Mouse (Mus musculus) urinary bladder, adult 18-20 months (tissue): Measurements from ENCODE around the gene Gm28048.

ENCODE experiments used
- DNase-seq, 2 experiments: peaks; one replicate each; pipeline ENCODE4 v3.0.0; 2022; ENCODE audit warnings: low spot score in 2 of 2, mixed read lengths in 2 of 2

The Gm28048 gene

DNA sequence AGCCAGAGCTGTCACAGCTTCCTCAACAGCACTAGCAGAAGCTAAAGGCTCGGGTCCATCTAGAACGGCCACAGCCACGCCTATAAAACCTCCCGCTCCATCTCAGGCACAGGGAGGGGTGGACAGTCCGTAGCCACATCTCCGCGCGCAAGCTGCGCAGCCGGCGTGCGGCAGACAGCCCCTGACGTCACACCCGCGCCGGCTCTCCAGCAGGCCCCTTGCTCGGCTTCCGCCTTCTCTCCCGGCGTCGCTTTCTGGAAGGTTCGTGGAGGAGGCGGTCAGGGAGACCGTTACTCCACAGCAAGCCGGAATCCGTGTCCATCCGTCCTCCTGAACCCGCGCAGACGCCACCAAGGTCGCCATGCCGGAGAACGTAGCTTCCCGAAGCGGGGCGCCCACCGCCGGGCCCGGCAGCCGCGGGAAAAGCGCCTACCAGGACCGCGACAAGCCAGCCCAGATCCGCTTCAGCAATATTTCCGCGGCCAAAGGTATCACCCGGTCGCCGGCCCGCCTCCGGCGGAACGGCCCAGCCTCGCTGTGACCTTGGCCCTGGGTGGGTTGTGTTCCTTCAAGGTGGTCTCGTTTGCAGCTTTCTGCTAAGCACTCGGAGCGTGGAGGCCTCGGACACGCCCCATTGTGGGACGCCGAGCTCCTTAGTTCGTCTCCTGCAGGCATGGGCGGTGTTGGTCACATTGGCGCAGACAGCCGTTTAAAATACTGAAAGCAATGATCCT, 8.7 kb upstream of the Gm28048 start, which contains the start of gene Cct4:
Gene Cct4, plus strand, starts transcription at position 127 of the 734 bp plus-strand sequence.
- DNase-seq = peak; percentile 92

DNA sequence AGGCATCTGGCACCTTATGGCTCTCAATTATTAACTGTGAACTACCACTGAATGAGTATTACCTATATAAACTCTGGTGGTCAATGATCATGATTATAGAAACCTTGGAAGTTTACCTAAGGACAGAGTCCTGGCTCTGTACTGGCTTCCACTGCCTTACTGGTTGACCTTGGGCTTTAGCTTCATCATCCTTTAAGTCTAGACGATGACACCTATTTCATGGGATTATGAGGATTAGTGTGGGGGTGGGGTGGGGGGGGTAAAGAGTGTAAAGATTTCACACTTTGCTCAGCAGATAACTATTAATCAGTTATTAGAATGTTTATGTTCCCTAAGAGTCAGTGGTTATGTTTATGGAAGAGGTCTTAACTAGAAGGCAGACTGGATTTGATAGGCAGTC, 7.9 kb upstream of the Gm28048 start:
- DNase-seq = no peak

DNA sequence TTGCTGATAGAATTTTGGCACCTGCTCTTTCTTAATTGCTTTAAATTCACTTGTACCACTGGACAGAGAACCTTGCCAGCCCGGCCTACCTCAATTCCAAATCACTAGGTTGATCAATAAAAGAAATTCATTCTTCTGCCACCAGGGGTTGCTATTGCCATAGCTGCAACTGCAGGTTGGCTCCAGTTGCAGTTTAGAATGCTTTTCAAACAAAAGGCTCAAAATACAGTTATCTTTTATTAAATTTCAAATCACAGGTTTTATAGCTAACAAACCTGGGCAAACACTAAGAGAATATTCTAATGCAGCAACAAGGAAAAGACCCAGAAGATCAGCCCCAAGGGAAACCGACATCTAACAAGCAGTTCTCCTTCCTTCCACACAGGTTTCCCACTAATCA, 5.5 kb upstream of the Gm28048 start:
- no peak for DNase-seq

DNA sequence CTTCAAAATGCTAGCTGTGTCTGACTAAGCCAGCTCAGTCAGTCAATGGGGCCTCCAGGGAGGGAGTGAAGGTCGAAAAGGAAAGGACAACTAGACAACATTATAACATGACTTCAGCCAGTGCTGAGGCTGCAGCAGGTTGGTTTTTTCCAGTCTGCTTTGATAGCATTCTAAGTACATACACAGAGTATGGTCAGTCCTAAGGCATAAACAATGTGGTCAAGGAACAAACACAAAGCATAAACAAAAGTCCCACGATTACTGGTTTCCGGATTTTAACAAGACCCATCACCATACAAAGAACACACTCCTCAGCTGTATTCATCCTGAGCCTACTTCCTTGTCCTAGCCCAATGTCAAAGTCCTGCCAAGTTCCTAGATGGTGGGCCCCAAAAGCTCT, 3.6 kb upstream of the Gm28048 start:
- DNase-seq = no peak

DNA sequence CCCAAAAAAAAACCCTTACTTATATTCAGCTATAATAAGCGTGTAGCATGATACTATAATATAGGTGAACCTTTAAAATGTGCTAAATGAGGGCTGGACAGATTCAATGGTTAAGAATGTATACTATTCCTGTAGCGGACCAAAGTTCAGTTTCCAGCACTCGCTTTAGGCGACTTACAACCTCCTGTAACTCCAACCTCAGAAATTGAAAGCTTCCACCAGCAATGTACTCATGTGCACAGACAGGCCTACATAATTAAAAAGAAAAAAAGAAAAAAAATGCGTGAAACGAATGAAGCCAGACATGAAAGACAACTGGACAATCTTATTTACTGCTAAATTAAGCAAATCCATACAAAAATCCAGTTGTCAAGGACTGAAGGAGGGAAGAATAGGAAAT, 956 bp upstream of the Gm28048 start:
- no peak for DNase-seq

DNA sequence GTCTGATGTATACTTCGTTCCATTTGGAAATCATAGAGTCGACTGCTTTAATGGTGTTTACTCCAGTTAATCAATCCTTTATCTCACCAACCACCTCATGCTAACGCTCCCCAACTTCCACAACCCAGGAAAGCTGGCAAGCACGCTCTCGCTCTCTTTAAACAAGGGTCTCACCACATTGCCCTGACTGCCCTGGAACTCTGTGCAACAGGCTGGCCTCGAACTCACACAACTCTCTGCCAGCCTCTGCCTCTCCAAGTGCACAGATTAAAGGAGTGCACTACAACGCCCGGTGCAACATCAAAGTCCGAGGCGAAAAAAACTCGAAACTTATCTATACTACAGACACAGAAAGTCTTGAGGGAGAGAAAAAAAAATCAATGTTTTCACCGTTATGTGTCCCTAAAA, 343 bp downstream of the Gm28048 start:
- no peak for DNase-seq

DNA sequence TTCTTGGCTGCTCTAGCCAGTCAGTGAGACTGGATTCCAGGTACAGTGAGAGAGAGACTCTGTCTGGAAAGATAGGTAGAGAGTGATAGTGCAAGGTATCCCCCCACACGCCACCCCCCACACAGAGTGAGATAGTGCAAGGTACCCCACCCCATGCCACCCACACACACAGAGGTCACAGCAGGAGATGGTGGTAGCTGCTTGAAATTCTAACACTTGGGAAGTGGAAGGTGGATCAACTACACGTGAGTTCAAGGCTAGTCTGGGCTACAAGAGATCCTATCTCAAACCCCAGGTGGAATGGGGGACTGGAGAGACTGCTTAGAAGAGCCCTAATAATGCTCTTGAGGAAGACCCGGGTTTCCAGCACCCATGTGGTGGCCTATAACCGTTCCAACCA, 849 bp downstream of the Gm28048 start:
- no peak for DNase-seq

DNA sequence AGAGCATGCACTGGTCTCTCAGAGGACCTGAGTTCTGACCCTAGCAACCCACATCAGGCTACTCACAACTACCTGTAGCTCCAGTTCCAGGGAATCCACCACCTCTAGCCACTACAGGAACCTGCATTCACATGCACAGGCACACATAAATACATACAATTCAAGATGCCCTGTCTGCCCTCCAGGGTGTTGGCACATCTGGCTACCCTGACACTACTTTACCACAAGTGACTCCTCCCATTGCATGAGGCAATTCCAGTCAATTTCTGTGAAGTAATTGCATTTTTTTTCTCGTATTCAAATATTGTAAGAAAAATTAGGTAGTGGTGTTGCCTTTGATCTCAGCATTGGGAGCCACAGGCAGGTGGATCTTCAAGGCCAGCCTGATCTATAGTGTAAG, 2.7 kb downstream of the Gm28048 start:
- no peak for DNase-seq

DNA sequence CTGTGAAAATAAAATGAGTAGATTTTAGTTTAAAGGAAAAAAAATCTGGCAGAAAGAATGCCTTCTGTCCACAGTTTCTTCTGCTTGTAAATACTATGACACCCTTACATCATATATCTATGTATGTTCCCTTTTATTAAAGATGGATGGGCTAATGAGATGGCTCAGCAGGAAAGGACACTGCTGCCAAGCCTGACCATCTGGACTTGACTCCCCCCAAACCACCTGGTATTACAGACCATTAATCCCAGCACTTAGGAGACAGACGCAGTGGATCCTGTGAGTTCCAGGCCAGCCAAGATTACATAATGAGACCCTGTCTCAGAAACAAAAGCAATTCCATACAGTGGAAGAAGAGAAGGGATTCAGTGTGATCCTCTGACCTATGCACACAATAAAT, 3.2 kb downstream of the Gm28048 start:
- no peak for DNase-seq

DNA sequence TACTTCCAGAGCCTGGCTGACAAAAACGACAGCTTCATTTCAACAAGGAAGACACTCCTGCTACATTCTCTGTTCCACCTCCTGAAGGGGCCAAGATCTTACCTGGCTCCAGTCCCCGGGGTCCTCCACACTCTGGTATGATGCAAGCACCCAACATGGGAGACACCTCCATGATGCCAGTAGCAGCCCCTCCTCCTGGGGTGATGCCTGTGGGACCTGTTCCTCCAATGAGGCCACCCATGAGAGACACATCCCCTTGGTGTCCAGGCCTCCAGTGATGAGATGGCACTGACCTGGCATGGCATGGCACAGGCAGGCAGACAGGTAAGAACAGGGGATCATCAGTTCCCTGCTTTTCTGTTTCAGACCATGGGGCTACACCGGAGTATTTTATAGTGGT, 3.7 kb downstream of the Gm28048 start:
- DNase-seq = no peak

DNA sequence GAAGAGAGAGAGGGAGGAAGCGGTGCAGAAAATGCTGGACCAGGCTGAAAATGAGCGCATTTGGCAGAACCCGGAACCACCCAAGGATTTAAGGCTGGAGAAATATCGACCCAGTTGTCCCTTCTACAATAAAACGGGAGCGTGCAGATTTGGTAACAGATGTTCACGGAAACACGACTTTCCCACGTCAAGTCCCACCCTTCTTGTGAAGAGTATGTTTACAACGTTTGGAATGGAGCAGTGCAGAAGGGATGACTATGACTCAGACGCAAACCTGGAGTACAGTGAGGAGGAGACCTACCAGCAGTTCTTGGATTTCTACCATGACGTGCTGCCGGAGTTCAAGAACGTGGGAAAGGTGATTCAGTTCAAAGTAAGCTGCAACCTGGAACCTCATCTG, 8.3 kb downstream of the Gm28048 start:
- no peak for DNase-seq

DNA sequence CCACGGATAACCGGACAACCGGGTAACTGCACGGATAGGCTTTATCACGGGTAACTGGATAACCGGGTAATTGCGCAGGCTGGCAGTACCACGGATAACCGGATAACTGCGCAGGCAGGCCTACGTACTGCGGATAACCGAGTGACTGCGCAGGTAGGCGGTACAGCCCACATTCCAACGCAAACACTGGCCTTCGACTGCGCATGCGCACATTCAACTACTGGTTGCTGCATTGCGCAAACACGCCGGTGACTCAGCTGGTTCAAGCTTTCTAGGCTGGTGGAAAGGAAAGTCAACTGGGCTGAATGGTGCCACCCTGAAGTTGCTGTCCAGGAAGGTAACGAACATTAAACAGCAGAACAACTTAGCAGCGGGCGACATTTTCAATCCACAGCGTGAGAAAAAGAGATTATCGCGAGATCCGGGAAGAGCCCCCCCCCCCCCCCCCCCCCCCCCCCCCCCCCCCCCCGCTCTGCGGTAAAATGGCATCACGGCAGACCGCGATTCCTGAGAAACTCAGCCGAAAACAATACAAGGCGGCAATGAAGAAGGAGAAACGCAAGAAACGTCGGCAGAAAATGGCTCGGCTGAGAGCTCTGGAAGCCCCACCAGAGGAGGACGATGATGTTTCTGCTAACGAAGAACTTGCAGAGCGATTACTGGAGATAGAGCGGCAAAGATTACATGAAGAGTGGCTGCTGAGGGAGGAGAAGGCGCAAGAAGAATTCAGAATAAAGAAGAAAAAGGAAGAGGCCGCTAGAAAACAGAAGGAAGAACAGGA, 9.0 kb downstream of the Gm28048 start:
- peak; percentile 62 to 86 for DNase-seq

DNA sequence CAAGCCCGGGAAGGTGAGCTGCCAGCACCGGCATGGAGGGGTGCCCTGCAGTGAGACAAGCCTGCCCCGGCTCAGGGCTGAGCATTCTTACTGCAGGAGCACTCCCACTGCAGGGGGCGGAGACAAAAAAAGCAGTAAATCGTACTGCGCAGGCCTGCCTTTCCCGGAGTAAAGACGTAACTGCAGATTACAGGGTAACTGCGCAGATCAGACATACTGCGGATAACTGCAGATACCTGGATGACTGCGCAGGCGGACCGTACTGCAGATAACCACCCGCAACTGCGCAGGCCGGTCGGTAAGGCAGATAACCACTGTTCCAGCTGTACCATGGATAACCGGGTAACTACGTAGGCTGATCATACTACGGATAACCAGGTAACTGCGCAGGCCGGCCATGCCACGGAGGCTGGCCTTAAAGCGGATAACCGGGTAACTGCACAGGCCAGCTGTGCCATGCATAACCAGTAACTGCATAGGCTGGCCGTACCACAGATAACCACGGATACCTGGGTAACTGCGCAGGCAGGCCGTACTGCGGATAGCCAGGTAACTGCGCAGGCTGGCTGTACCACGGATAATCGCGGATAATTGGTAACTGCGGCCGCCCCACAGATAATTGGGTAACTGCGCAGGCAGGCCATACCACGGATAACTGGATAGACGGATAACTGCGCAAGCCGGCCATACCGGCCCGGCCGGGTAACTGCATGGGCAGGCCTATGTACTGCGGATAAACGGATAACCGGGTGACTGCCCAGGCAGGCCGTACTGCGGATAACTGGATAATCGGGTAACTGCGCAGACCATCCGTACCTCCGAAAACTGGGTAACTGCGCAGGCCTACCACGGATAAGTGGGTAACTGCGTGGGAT, 9.8 kb downstream of the Gm28048 start, which contains the start of gene Zrsr1:
Gene Zrsr1, plus strand, starts transcription at position 171 of the 875 bp plus-strand sequence.
- DNase-seq = peak; percentile 49 to 50

DNA sequence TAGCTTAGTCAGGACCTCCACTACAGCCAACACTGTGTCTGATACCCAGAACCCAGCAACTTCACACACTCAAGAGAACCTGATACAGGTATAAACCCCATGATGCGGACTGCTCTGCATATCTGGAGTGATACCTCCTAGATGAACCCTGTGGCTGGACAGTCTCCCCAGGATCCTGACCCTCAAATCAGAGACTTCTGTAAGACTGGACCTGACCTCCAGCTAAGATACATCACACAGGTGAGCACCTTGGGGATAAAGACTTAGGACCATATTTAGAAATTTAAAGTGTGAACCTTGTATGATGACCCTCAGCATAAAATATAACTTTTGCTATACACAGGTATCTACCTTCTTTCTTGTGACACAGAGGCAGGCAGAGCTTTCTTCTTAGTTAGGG, 11.3 kb downstream of the Gm28048 start:
- no peak for DNase-seq

DNA sequence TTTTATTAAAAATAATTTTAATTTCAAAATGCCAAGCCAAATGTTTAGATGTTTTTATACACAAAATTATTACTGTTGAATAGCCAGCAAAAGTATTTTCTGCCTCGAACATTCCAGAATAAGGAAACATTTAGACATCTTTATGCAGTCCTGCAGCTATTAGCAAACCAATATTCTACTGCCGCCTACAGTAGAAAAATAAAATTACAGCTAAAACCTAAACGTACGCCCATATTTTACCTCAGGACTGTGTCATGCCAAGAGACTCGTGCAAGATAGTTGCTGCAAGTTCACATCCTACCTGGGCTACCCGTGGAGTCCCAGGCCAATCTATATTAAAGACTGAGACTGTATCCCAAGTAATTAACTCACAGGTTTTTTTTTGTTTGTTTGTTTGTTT, 12.4 kb downstream of the Gm28048 start:
- DNase-seq = no peak

DNA sequence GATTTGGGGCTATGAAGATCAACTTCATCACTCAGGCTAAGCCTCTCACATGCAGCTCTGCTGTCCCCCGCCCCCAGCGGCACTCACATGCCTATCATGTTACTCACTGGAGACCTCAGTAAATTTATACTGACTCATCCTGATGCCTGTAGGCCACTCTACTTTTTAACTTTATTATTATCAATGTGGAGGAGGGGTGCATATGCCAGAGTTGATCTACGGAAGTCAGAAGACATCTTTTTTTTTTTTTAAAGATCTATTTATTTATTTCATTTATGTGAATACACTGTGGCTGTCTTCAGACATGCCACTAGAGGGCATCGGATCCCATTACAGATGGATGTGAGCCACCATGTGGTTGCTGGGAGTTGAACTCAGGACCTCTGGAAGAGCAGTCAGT, 16.4 kb downstream of the Gm28048 start:
- no peak for DNase-seq

DNA sequence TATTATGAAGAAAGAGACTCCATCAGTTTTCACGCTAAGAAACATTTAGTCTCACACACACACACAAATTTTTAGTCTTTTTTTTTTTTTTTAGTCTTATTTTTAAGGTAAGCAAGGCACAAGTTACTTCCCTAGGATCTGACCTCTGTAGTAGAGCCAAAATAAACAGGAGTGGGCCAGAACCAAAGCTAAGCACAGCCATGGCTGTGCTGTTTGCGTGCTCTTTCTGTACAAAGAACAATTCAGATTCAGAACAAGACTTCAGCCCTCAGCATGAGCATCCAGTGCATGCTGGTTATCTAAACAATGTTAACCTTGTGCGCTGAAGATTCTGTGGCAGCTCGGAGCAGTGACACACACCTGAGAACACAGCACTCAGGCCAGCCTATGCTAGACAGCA, 17.5 kb downstream of the Gm28048 start:
- DNase-seq = no peak

DNA sequence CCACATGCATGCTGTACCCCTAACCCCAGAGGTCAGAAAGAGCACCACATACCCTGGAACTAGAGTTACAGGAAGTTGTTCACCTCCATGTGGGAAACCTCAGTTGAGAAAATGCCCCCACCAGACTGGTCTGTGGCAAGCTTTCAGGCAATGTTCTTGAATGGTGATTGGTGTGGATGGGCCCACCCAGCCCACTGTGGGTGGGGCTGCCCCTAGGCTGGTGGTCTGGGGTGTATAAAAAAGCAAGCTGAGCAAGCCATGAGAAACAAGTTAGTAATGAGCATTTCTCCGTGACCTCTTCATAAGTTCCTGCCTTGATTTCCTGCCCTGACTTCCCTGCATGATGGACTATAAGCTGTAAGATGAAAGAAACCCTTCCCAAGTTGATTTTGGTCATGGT, 19.8 kb downstream of the Gm28048 start:
- no peak for DNase-seq

DNA sequence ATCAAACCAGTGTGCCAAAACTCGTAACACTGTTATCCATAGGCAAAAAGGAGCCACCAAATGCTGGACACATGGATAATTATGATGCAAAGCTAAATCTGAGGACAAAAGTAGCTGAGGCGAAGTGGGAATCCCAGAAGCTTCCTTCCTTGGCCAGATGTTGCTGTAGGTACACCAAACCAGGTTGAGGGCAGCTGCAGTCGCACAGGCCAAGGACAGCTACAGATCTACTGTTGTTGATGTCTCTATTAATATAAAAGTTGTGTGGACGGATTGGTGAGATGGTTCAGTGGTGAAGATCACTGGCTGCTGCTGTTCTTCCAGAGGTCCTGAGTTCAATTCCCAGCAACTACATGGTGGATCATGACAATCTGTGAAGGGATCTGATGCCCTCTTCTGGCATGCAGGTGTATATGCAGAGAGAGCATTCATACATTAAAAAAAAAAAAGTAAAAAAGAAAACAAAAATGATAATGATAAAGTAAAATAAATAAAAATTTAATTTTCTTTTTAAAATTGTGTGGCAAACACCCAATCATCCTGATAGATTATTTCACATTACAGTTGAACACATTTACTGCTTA, 24.0 kb downstream of the Gm28048 start:
- DNase-seq = no peak

DNA sequence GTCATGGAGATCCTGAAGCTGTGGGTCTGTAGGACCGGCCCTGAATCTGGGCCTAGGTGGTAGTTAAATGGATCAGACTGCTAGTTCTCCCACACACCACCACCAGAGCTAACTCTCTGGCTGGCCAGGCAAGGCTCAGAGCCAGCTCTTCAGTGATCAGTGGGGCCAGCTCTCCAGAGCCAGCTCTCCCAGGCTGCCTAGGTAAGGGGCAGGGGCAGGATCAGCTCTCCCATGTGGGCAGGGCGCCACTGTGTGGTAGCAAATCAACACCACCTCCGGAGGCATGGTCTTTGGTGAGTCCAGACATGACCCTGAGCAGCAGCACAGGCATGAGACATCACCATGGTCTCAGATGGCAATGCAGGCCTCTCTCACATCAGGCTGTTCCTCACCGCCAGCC, 25.1 kb downstream of the Gm28048 start:
- DNase-seq = peak; percentile 26 to 39

DNA sequence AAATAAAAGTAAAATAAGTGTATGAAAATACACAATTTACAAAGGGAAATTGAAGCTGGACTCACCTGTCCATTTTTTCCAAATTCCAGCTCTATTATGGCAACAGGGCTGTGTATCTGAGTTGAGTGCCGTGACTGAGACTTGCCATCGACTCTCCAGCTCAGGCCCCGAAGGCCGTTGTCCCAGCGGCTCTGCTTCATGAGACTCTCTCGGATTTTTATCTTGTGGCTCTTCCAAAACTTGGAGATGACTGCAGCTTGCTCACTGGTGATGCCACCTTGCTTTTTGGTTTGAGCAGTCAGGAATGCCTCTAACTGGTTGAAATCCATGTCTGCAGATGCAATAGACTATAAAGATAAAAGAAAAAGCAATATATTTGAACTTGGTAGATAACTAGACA, 25.5 kb downstream of the Gm28048 start:
- no peak for DNase-seq

DNA sequence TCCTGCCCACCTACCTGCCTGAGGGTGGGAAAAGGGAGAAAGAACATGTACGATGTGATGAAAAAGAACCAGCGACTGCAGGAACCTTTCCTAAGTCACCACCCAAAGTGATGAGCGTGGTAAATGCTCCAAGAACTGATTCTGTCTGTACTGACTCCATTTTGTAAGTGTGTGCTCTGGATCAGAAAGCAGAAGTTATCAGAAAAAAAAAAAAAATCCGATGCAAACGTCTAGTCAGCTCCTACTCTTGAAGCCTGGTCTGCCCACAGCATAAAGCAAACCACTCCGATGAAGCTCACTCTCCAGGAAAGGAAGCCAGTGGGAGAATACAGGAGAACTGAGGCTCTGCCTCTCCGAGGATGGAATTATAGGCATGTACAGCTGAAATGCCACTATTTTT, 29.2 kb downstream of the Gm28048 start:
- no peak for DNase-seq
